Mouse (Mus musculus): ENCODE measurements around the gene Zmat1. TPM values are rescaled to one million over a fixed set of nuclear protein-coding genes. Genes with fewer than 3 reads are reported as not detected.
A peak's percentile ranks its signal among the peaks of the same experiment; 100 is the strongest.
"Not testable (repeated sequence)": the region's sequence is repeated elsewhere in the genome, so short reads cannot be mapped to it uniquely, and the experiment has no call there.

Zmat1 gene
- 1 to 10 TPM in 1 of 2 experiments, under 1 TPM in 1; 0.54 to 1.9 TPM for total RNA-seq (2021)
- long read RNA-seq, experiment 1, partial matches to known transcripts, result 0 of 3 reads
- long read RNA-seq, experiment 1, other reads (novel, unspliced or antisense), result 3 of 3 reads
- long read RNA-seq, experiment 2, partial matches to known transcripts, result 0 of 2 reads
- long read RNA-seq, experiment 2, other reads (novel, unspliced or antisense), result 1 of 2 reads

- peak; percentile 92 for DNase-seq
- Histone ChIP-seq H3K4me3 (peak within 1 kb of the TSS; percentile 81), H3K27ac (peak within 1 kb of the TSS; percentile 99)
- TF ChIP-seq CTCF (IDR thresholded peaks at IDR 0.05), result no peak
- intact Hi-C loops (cut with DNase I), result loop anchor here (10.0 kb wide), 1 partner anchor 424 kb away; the partner anchor contains the start of genes Btk and Rpl36a
Observed at GRCm38 (mm10) chrX:135008720-135009470, at the start of gene Zmat1. Gene Zmat1 (minus strand): TSS chrX:135009209.

GRCm38 (mm10) chrX:135053939-135054338 lies 44.9 kb upstream of the Zmat1 start:
- H3K4me3 ChIP-seq; intact Hi-C loops (cut with DNase I); H3K27ac ChIP-seq; DNase-seq: not testable (repeated sequence)

- TF ChIP-seq CTCF (IDR thresholded peaks at IDR 0.05), result no peak
- peak overlapping the region; percentile 28 for H3K4me3 ChIP-seq
- no peak overlapping the region for H3K27ac ChIP-seq
- intact Hi-C loops (cut with DNase I), result no loop called here
- DNase-seq, result no peak
Observed at GRCm38 (mm10) chrX:135035962-135036375, 27.0 kb upstream of the Zmat1 start.

- TF ChIP-seq CTCF (IDR thresholded peaks at IDR 0.05), result no peak
- intact Hi-C loops (cut with DNase I), result no loop called here
- H3K27ac ChIP-seq, result no peak overlapping the region
- H3K4me3 ChIP-seq, result no peak overlapping the region
- no peak for DNase-seq
Observed at GRCm38 (mm10) chrX:135025135-135025534, 16.1 kb upstream of the Zmat1 start.

- no peak for DNase-seq
- Histone ChIP-seq H3K4me3 (no peak overlapping the region), H3K27ac (no peak overlapping the region)
- TF ChIP-seq CTCF (IDR thresholded peaks at IDR 0.05), result no peak
- intact Hi-C loops (cut with DNase I), result no loop called here
Observed at GRCm38 (mm10) chrX:135011381-135011780, 2.4 kb upstream of the Zmat1 start.

- TF ChIP-seq CTCF (IDR thresholded peaks at IDR 0.05), result no peak
- H3K4me3 ChIP-seq, result peak overlapping the region; percentile 81
- DNase-seq, result no peak
- intact Hi-C loops (cut with DNase I), result loop anchor here (10.0 kb wide), 1 partner anchor 425 kb away; the partner anchor contains the start of genes Btk and Rpl36a
- peak overlapping the region; percentile 99 for H3K27ac ChIP-seq
Observed at GRCm38 (mm10) chrX:135009471-135009815, 434 bp upstream of the Zmat1 start.

GRCm38 (mm10) chrX:135008021-135008420 lies 988 bp downstream of the Zmat1 start:
- DNase-seq, result no peak
- TF ChIP-seq CTCF (IDR thresholded peaks at IDR 0.05), result no peak
- intact Hi-C loops (cut with DNase I), result loop anchor here (10.0 kb wide), 1 partner anchor 423 kb away; the partner anchor contains the start of genes Btk and Rpl36a
- Histone ChIP-seq H3K27ac (peak overlapping the region; percentile 99), H3K4me3 (peak overlapping the region; percentile 81)

- H3K27ac ChIP-seq, result no peak within 1 kb of the TSS
- intact Hi-C loops (cut with DNase I), result no loop called here
- DNase-seq, result no peak
- TF ChIP-seq CTCF (IDR thresholded peaks at IDR 0.05), result no peak
- peak within 1 kb of the TSS; percentile 54 for H3K4me3 ChIP-seq
Observed at GRCm38 (mm10) chrX:134964546-134964945, 44.5 kb downstream of the Zmat1 start, which contains the start of gene Nxf2. Gene Nxf2 (minus strand): TSS chrX:134964754.

GRCm38 (mm10) chrX:134963305-134964094 lies 45.5 kb downstream of the Zmat1 start:
- H3K27ac ChIP-seq, result no peak overlapping the region
- TF ChIP-seq CTCF (IDR thresholded peaks at IDR 0.05), result no peak
- DNase-seq, result peak; percentile 54
- peak overlapping the region; percentile 54 for H3K4me3 ChIP-seq
- intact Hi-C loops (cut with DNase I), result no loop called here

GRCm38 (mm10) chrX:134930361-134930760 lies 78.6 kb downstream of the Zmat1 start:
- Histone ChIP-seq H3K4me3 (no peak overlapping the region), H3K27ac (no peak overlapping the region)
- intact Hi-C loops (cut with DNase I), result no loop called here
- peak; percentile 82 for TF ChIP-seq CTCF (IDR thresholded peaks at IDR 0.05)
- DNase-seq, result peak; percentile 30

GRCm38 (mm10) chrX:134929927-134930326 lies 79.1 kb downstream of the Zmat1 start:
- TF ChIP-seq CTCF (IDR thresholded peaks at IDR 0.05), result no peak
- Histone ChIP-seq H3K27ac (no peak overlapping the region), H3K4me3 (no peak overlapping the region)
- intact Hi-C loops (cut with DNase I), result no loop called here
- no peak for DNase-seq

- Histone ChIP-seq H3K27ac (no peak overlapping the region), H3K4me3 (no peak overlapping the region)
- intact Hi-C loops (cut with DNase I), result no loop called here
- DNase-seq, result no peak
- TF ChIP-seq CTCF (IDR thresholded peaks at IDR 0.05), result peak; percentile 69
Observed at GRCm38 (mm10) chrX:134925058-134925457, 84.0 kb downstream of the Zmat1 start.

Data from gastrocnemius, adult 2 months (tissue).